Mouse (Mus musculus) kidney, postnatal 0 days (tissue): ENCODE results near the gene Dynlt1c. TPM values are rescaled to one million over a fixed set of nuclear protein-coding genes. Genes with fewer than 3 reads are reported as not detected.
"Not testable (repeated sequence)": the region's sequence is repeated elsewhere in the genome, so short reads cannot be mapped to it uniquely, and the experiment has no call there.

Experiments used
- ATAC-seq: fragments of 200-750 bp; cut with Nextera tagmentation; replicated peaks from 2 replicates; pipeline ENCODE4 v1.8.0; 2017; ENCODE audit warnings: low read depth, moderate number of reproducible peaks, moderate TSS enrichment, moderate library complexity; ENCODE audit not compliant: low FRiP score
- DNase-seq: peaks from one replicate; pipeline ENCODE4 v3.0.0-alpha.2; 2016; ENCODE audit warnings: low spot score
- H3K27ac ChIP-seq: fragments of 300-500 bp; sonication (generic); 2 replicates; pipeline ENCODE4 v1.5.1; 2014; ENCODE audit warnings: mild to moderate bottlenecking
- H3K27me3 ChIP-seq: fragments of 300-500 bp; sonication (generic); 2 replicates; pipeline ENCODE4 v1.6.1; 2014; ENCODE audit warnings: low read length, mixed read lengths; ENCODE audit not compliant: insufficient read depth
- H3K36me3 ChIP-seq: fragments of 300-500 bp; sonication (generic); 2 replicates; pipeline ENCODE4 v1.6.1; 2014; ENCODE audit warnings: low read length, mixed read lengths; ENCODE audit not compliant: insufficient read depth
- H3K4me1 ChIP-seq: fragments of 300-500 bp; sonication (generic); replicated peaks from 2 replicates; pipeline ENCODE4 v1.6.1; 2014; ENCODE audit warnings: antibody characterized with exemption, low read length, mixed read lengths; ENCODE audit not compliant: insufficient read depth
- H3K4me2 ChIP-seq: fragments of 300-500 bp; sonication (generic); 2 replicates; pipeline ENCODE4 v1.6.1; 2014; ENCODE audit warnings: mild to moderate bottlenecking, low read length, moderate library complexity, mixed read lengths
- H3K4me3 ChIP-seq: fragments of 300-500 bp; sonication (generic); replicated peaks from 2 replicates; pipeline ENCODE4 v1.5.1; 2014; ENCODE audit warnings: low read depth, low read length
- H3K9ac ChIP-seq: fragments of 300-500 bp; sonication (generic); 2 replicates; pipeline ENCODE4 v1.6.1; 2014; ENCODE audit warnings: low read depth, low read length
- H3K9me3 ChIP-seq: fragments of 300-500 bp; sonication (generic); replicated peaks from 2 replicates; pipeline ENCODE4 v1.6.1; 2016; ENCODE audit warnings: low read length, inconsistent platforms, mixed read lengths
- WGBS: fragments of 180-500 bp; shearing (Covaris S2); extraction: QIAGEN DNeasy Blood & Tissue Kit; methylation state at CpG from one replicate; pipeline ENCODE4 v1.1.7; 2014; 5-methylcytosine and 5-hydroxymethylcytosine counted together
- polyA plus RNA-seq: library from polyadenylated mRNA; unstranded; fragments of >200 nt; fragmentation: Nextera tagmentation; extraction: Ambion mirVana; gene quantifications from 2 replicates; pipeline ENCODE4 v1.2.1, GENCODE M21; 2015

The Dynlt1c gene
- polyA plus RNA-seq, 1 experiment from 2014 or later, result 20.8 TPM

DNA sequence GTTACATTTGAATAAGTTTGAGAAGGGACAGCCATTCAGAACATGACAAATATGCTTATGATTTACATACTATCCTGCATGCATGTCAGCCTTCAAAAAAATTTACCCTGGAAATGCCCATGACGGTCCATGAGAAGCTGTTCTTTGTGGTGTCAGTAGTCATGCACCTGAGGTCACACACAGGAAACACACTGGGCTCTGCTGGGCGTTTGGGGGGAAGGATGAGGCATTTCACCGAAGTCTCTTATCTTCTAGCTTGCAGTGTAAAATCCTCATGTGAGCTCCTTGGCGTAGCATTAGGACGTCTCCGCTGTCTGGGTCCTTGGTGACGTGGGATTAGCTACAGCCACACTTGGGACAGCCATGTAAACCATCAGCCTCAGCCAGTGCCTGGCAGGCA lies 57.3 kb downstream of the Dynlt1c start, which contains the start of gene Sytl3:
Sytl3 (plus strand) TSS at position 293 of the 400 bp plus-strand sequence.
- not testable (repeated sequence) for H3K9me3 ChIP-seq, H3K27me3 ChIP-seq, H3K27ac ChIP-seq, H3K9ac ChIP-seq, H3K4me1 ChIP-seq, DNase-seq, H3K4me2 ChIP-seq, H3K36me3 ChIP-seq, ATAC-seq, H3K4me3 ChIP-seq
- 74% methylated on average over 3 of the region's 7 CpGs for WGBS

Other genes with a start within 250 kb of the Dynlt1c start
- 569 and 632 TPM in 2 replicates for gene Dynlt1b, start 171.6 kb upstream of the Dynlt1c start, polyA plus RNA-seq
- gene Dynlt1f, start 54.2 kb downstream of the Dynlt1c start, polyA plus RNA-seq, result 254 and 271 TPM in 2 replicates
- gene Sytl3, start 57.4 kb downstream of the Dynlt1c start, polyA plus RNA-seq, result 2.5 and 3.2 TPM in 2 replicates
- gene Ezr, start 181.1 kb downstream of the Dynlt1c start, polyA plus RNA-seq, result 281 and 313 TPM in 2 replicates